Mouse (Mus musculus) thymus, adult 2 months (tissue): Measurements from ENCODE around the gene Ap2a2. TPM values are rescaled to one million over a fixed set of nuclear protein-coding genes. Genes with fewer than 3 reads are reported as not detected.
A peak's percentile ranks its signal among the peaks of the same experiment; 100 is the strongest.

Experiments
- DNase-seq: peaks from one replicate; pipeline ENCODE4 v3.0.0; 2021
- H3K27ac ChIP-seq: fragments of 200-500 bp; 2 replicates; pipeline ENCODE4 v1.5.1; 2012; ENCODE audit warnings: low read length, control low read depth; ENCODE audit not compliant: control insufficient read depth, insufficient read depth
- H3K27me3 ChIP-seq: fragments of 200-500 bp; 2 replicates; pipeline ENCODE4 v1.6.1; 2012; ENCODE audit warnings: mild to moderate bottlenecking, low read length, moderate library complexity, mixed read lengths; ENCODE audit not compliant: control insufficient read depth, insufficient read depth
- H3K36me3 ChIP-seq: fragments of 200-500 bp; 2 replicates; pipeline ENCODE4 v1.6.1; 2012; ENCODE audit warnings: mild to moderate bottlenecking, low read length, moderate library complexity; ENCODE audit not compliant: control insufficient read depth, insufficient read depth
- H3K4me1 ChIP-seq: fragments of 200-500 bp; replicated peaks from 2 replicates; pipeline ENCODE4 v1.6.1; 2012; ENCODE audit warnings: low read length; ENCODE audit not compliant: control insufficient read depth, insufficient read depth
- H3K4me3 ChIP-seq: fragments of 200-500 bp; 2 replicates; pipeline ENCODE4 v1.5.1; 2012; ENCODE audit warnings: mild to moderate bottlenecking, low read length, control low read depth, moderate library complexity; ENCODE audit not compliant: control insufficient read depth, insufficient read depth
- CTCF ChIP-seq: fragments of 200-500 bp; IDR thresholded peaks from 2 replicates; pipeline ENCODE4 v1.5.1; 2012; ENCODE audit warnings: mild to moderate bottlenecking, control low read depth, low read length, moderate library complexity, borderline replicate concordance; ENCODE audit not compliant: control insufficient read depth, poor library complexity, insufficient read depth; ENCODE audit errors: extremely low read depth
- POLR2A ChIP-seq: fragments of 200-500 bp; IDR thresholded peaks from 2 replicates; pipeline ENCODE4 v1.6.1; 2012; ENCODE audit warnings: mild to moderate bottlenecking, low read length, control low read depth, moderate library complexity; ENCODE audit not compliant: control insufficient read depth, poor library complexity, insufficient read depth; ENCODE audit errors: extremely low read depth
- WGBS: fragments of 180-500 bp; shearing (Covaris S2); methylation state at CpG from one replicate; pipeline ENCODE4 v1.1.7; 2018; 5-methylcytosine and 5-hydroxymethylcytosine counted together
- polyA plus RNA-seq: library from polyadenylated mRNA; depleted of rRNA; stranded (reverse); fragments of >200 nt; gene quantifications from 2 replicates; pipeline ENCODE4 v1.2.3, GENCODE M21; 2012

Gene Ap2a2
- polyA plus RNA-seq, 1 experiment, result 40.9 TPM

GRCm38 (mm10) chr7:141558329-141558776 is 3.6 kb upstream of the Ap2a2 start:
- WGBS, result 12% methylated on average over 4 of the region's 4 CpGs
- Histone ChIP-seq H3K27me3 (no peaks in the 10 kb centered on the region), H3K4me1 (peaks cover 24% of the 10 kb centered on the region), H3K4me3 (no peak overlapping the region), H3K27ac (no peak overlapping the region), H3K36me3 (no peaks in the 10 kb centered on the region)
- no peak for DNase-seq
- TF ChIP-seq POLR2A (no peak), CTCF (no peak)

DNA sequence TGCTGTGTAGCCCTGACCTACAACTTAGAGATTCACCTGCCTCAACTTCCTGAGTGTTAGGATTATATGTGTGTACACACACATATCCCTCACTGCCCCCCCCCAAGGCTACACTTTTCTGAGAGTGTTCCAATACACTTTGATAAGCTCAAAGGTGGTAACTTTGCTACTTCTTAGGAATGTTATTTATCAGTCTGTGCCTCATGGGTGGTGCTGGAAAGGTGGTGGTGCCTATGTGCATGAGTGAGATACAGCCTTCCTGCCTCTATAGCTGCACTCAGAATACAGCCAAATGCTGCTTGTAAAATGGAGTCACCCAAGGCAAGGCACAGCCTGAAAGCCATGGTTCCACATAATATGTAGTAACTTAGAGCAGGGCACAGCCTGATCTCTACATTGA is 3.0 kb upstream of the Ap2a2 start:
- Histone ChIP-seq H3K27me3 (no peaks in the 10 kb centered on the region), H3K4me3 (no peak overlapping the region), H3K4me1 (peaks cover 24% of the 10 kb centered on the region), H3K27ac (no peak overlapping the region), H3K36me3 (no peaks in the 10 kb centered on the region)
- no peak for DNase-seq
- TF ChIP-seq POLR2A (no peak), CTCF (no peak)

GRCm38 (mm10) chr7:141559726-141560325 is 2.1 kb upstream of the Ap2a2 start:
- no peaks in the 10 kb centered on the region for H3K27me3 ChIP-seq
- peaks cover 24% of the 10 kb centered on the region for H3K4me1 ChIP-seq
- H3K27ac ChIP-seq, result no peak overlapping the region
- no peak overlapping the region for H3K4me3 ChIP-seq
- WGBS, result 49% methylated on average over 2 of the region's 2 CpGs
- TF ChIP-seq CTCF (no peak), POLR2A (no peak)
- no peaks in the 10 kb centered on the region for H3K36me3 ChIP-seq
- DNase-seq, result no peak

GRCm38 (mm10) chr7:141560471-141560870 is 1.5 kb upstream of the Ap2a2 start:
- 38% methylated on average over 4 of the region's 4 CpGs for WGBS
- Histone ChIP-seq H3K27ac (no peak overlapping the region), H3K4me3 (no peak overlapping the region)

GRCm38 (mm10) chr7:141562421-141562851 is 463 bp downstream of the Ap2a2 start:
- DNase-seq, result no peak
- no peaks in the 10 kb centered on the region for H3K36me3 ChIP-seq
- WGBS, result 2% methylated on average over 33 of the region's 33 CpGs
- no peak overlapping the region for H3K27ac ChIP-seq
- no peaks in the 10 kb centered on the region for H3K27me3 ChIP-seq
- TF ChIP-seq POLR2A, result no peak
- no peak for TF ChIP-seq CTCF
- peaks cover 24% of the 10 kb centered on the region for H3K4me1 ChIP-seq
- H3K4me3 ChIP-seq, result peak overlapping the region; percentile 64

More at GRCm38 (mm10) chr7:141560471-141560870, 1.5 kb upstream of the Ap2a2 start:
- TF ChIP-seq POLR2A (no peak), CTCF (no peak)
- Histone ChIP-seq H3K4me1 (peaks cover 24% of the 10 kb centered on the region), H3K27me3 (no peaks in the 10 kb centered on the region), H3K36me3 (no peaks in the 10 kb centered on the region)
- no peak for DNase-seq

DNA sequence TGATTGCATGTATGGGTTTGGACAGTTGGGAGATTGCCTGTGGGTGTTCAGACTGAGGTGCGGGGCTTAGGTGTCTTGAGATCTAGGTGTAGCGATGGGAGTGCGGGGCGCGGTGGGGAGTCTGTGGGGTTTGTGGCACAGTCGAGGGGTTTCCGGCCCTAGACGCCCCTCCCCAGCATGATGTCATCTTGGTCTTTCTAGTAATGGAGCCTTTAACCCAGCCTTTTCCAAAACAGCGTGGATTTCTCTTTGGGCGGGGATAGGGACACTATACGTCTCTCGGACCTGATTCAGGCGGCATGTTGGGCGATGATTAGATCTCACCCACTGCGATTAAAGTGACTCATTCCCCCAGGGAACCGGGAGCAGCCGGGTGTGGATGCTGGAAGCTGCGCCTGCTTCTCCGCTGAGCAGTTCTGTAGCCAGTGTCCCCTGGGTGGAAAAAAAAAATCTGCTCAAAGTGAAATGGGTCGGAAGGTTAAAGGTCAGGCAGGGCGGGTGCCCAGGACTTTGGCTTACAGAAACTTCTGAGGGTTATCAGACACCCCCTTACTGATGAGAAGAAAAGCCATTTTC is 967 bp downstream of the Ap2a2 start:
- 17% methylated on average over 21 of the region's 21 CpGs for WGBS
- no peak for TF ChIP-seq POLR2A
- no peak for TF ChIP-seq CTCF
- H3K4me3 ChIP-seq, result peak overlapping the region; percentile 64
- H3K27me3 ChIP-seq, result no peaks in the 10 kb centered on the region
- no peaks in the 10 kb centered on the region for H3K36me3 ChIP-seq
- peak; percentile 60 for DNase-seq
- H3K27ac ChIP-seq, result no peak overlapping the region
- peaks cover 24% of the 10 kb centered on the region for H3K4me1 ChIP-seq
